Mouse (Mus musculus) E14TG2a.4 (cell line): Measurements from ENCODE around the gene Scnn1a.
"Not testable (repeated sequence)": the region's sequence is repeated elsewhere in the genome, so short reads cannot be mapped to it uniquely, and the experiment has no call there.

Experiments used
- H3K27me3 ChIP-seq: 2 replicates; pipeline ENCODE4 v1.6.1; 2014; ENCODE audit warnings: low read length, control low read depth; ENCODE audit not compliant: insufficient read depth
- H3K36me3 ChIP-seq: 2 replicates; pipeline ENCODE4 v1.6.1; 2014; ENCODE audit warnings: low read length, control low read depth; ENCODE audit not compliant: insufficient read depth
- H3K4me1 ChIP-seq: replicated peaks from 2 replicates; pipeline ENCODE4 v1.6.1; 2014; ENCODE audit warnings: low read depth, low read length, control low read depth
- H3K4me3 ChIP-seq: replicated peaks from 2 replicates; pipeline ENCODE4 v1.5.1; 2014; ENCODE audit warnings: mild to moderate bottlenecking, low read length
- H3K9me3 ChIP-seq: 2 replicates; pipeline ENCODE4 v1.6.1; 2014; ENCODE audit warnings: low read length, control low read depth
- CTCF ChIP-seq: conservative IDR thresholded peaks from 2 replicates; pipeline ENCODE4 v1.5.1; 2014; ENCODE audit warnings: low read length
- NANOG ChIP-seq: IDR thresholded peaks from 2 replicates; pipeline ENCODE4 v1.6.1; 2014; ENCODE audit warnings: borderline replicate concordance, low read length, mixed read lengths
- POU5F1 ChIP-seq: IDR thresholded peaks from 2 replicates; pipeline ENCODE4 v1.6.1; 2014; ENCODE audit warnings: low read length, borderline replicate concordance

Gene Scnn1a

GRCm38 (mm10) chr6:125302231-125302982, 18.1 kb upstream of the Scnn1a start:
- Histone ChIP-seq H3K27me3 (peaks cover 9% of the 10 kb centered on the region), H3K4me3 (no peak overlapping the region), H3K36me3 (no peaks in the 10 kb centered on the region), H3K9me3 (peaks cover 13% of the 10 kb centered on the region; the same call in 1 of the 2 replicates), H3K4me1 (peaks cover 6% of the 10 kb centered on the region)
- TF ChIP-seq NANOG: no peak
- TF ChIP-seq POU5F1: no peak
- TF ChIP-seq CTCF: no peak

DNA sequence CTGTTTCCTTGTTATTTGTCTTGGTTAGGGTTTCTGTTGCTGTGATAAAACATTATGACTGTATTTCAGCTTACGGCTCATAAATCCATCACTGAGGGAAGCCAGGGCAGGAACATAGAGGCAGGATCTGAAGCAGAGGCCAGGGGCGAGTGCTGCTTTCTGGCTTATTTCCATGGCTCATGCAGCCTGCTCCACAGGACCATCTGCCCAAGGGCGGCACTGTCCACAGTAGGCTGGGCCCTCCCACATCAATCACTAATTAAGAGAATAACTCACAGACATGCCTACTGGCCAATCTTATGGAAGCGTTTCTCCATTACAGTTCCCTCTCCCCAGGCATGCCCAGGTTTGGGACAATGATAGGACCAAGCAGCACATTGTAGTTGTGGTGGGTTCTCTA, 17.2 kb upstream of the Scnn1a start:
- H3K27me3 ChIP-seq: peaks cover 14% of the 10 kb centered on the region
- peaks cover 6% of the 10 kb centered on the region for H3K4me1 ChIP-seq
- peaks cover 13% of the 10 kb centered on the region; the same call in 1 of the 2 replicates for H3K9me3 ChIP-seq
- no peak overlapping the region for H3K4me3 ChIP-seq
- no peak for TF ChIP-seq NANOG
- TF ChIP-seq CTCF: no peak
- TF ChIP-seq POU5F1: no peak
- no peaks in the 10 kb centered on the region for H3K36me3 ChIP-seq

- H3K9me3 ChIP-seq, H3K36me3 ChIP-seq, H3K4me3 ChIP-seq: not testable (repeated sequence)
- Histone ChIP-seq H3K4me1 (peaks cover 14% of the 10 kb centered on the region), H3K27me3 (peaks cover 17% of the 10 kb centered on the region)
These were observed 16.1 kb upstream of the Scnn1a start for GRCm38 (mm10) chr6:125304408-125304807.

DNA sequence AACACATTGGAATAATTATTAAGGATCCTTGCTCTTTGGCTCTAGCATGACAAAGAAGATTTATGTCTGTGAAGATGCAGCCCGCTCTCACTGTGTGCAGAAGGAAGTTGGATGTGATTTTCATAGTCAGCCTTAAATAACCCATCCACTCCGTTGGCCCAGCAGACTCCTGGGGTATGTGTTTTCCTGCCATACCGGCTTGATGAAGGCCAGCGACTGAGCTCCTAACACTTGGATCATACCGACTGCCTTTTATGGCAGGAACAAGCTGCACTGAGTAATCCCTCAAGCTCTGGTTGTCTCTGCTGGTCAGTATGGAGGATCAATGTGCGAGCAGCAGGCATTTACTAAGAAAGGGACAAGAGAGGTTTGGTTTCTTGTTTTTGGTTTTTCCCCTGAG, 15.0 kb upstream of the Scnn1a start:
- H3K36me3 ChIP-seq: no peaks in the 10 kb centered on the region
- H3K4me3 ChIP-seq: no peak overlapping the region
- TF ChIP-seq CTCF (no peak), POU5F1 (no peak), NANOG (no peak)
- H3K27me3 ChIP-seq: peaks cover 17% of the 10 kb centered on the region
- H3K9me3 ChIP-seq: peaks cover 7% of the 10 kb centered on the region; the same call in 1 of the 2 replicates
- H3K4me1 ChIP-seq: peaks cover 16% of the 10 kb centered on the region

DNA sequence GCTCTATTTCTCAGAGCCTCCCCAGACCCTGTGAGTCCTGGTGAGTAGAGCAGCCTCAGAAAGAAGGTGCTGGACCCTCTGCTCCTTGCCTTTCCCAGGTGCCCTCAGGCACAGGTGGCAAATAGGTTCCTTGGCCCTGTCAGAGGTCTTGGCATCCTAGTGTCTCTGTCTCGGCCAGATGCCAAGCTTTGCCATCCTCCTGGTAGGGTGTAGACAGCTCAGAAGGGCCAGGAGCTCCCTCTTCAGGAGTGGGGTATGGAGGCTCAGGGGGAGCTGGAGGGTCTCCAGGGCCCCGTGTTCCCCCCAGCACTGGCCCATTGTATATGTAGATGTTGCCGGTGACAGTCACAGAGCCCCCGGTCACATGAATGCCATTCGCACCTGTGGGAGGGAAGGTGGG, 13.4 kb upstream of the Scnn1a start:
- peaks cover 12% of the 10 kb centered on the region for H3K4me1 ChIP-seq
- peaks cover 7% of the 10 kb centered on the region; the same call in 1 of the 2 replicates for H3K9me3 ChIP-seq
- no peak overlapping the region for H3K4me3 ChIP-seq
- H3K27me3 ChIP-seq: peaks cover 25% of the 10 kb centered on the region
- H3K36me3 ChIP-seq: no peaks in the 10 kb centered on the region
- TF ChIP-seq POU5F1: no peak
- TF ChIP-seq CTCF: no peak
- TF ChIP-seq NANOG: no peak

- H3K4me3 ChIP-seq: peak overlapping the region; percentile 49; the same call in 1 of the 2 replicates
- peaks cover 43% of the 10 kb centered on the region for H3K27me3 ChIP-seq
- H3K9me3 ChIP-seq: peaks cover 7% of the 10 kb centered on the region; the same call in 1 of the 2 replicates
- H3K36me3 ChIP-seq: no peaks in the 10 kb centered on the region
- H3K4me1 ChIP-seq: peaks cover 21% of the 10 kb centered on the region
- TF ChIP-seq CTCF (no peak), POU5F1 (no peak), NANOG (no peak)
These were observed 11.5 kb upstream of the Scnn1a start for GRCm38 (mm10) chr6:125308921-125309320.

DNA sequence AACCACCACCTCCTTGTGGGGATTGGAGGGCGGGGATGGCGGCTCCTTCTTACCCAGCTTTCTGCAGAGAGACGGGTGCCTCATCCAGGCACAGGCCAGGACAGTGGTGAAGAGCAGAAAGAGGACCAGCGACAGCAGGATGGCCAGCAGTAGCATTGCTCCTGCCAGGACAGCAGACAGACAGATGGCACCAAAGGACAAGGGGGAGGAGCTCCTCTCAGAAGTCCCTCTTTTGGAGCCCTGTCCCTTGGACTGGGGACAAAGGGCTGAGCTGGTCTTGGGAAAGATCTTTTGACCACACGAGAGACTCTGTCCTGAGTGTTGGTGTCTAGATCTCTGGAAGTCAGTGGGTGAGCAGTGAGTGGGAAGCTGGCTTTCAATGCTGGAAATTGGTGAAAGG, 11.1 kb upstream of the Scnn1a start:
- Histone ChIP-seq H3K4me3 (peak overlapping the region; percentile 48; the same call in 1 of the 2 replicates), H3K36me3 (no peaks in the 10 kb centered on the region), H3K27me3 (peaks cover 48% of the 10 kb centered on the region), H3K4me1 (peaks cover 26% of the 10 kb centered on the region), H3K9me3 (peaks cover 7% of the 10 kb centered on the region; the same call in 1 of the 2 replicates)
- TF ChIP-seq CTCF (no peak), POU5F1 (no peak), NANOG (no peak)

- Histone ChIP-seq H3K4me3 (no peak overlapping the region), H3K4me1 (peaks cover 31% of the 10 kb centered on the region), H3K9me3 (no peaks in the 10 kb centered on the region), H3K27me3 (peaks cover 59% of the 10 kb centered on the region), H3K36me3 (no peaks in the 10 kb centered on the region)
- TF ChIP-seq POU5F1 (no peak), CTCF (no peak), NANOG (no peak)
These were observed 8.3 kb upstream of the Scnn1a start for GRCm38 (mm10) chr6:125312171-125312570.

GRCm38 (mm10) chr6:125312581-125313355, 7.7 kb upstream of the Scnn1a start:
- H3K4me3 ChIP-seq: peak overlapping the region; percentile 75
- H3K4me1 ChIP-seq: peaks cover 31% of the 10 kb centered on the region
- peaks cover 55% of the 10 kb centered on the region for H3K27me3 ChIP-seq
- TF ChIP-seq NANOG: no peak
- no peak for TF ChIP-seq CTCF
- no peaks in the 10 kb centered on the region for H3K9me3 ChIP-seq
- no peaks in the 10 kb centered on the region for H3K36me3 ChIP-seq
